Mouse (Mus musculus): Measurements from ENCODE around the gene Olfr243.
"Not testable (repeated sequence)": the region's sequence is repeated elsewhere in the genome, so short reads cannot be mapped to it uniquely, and the experiment has no call there.

Olfr243 gene

GRCm38 (mm10) chr7:103714371-103714770 lies at the start of gene Olfr243:
Gene Olfr243 (plus strand): TSS chr7:103714671.
- no peak for DNase-seq (ENCODE audit: extremely low spot score)

DNA sequence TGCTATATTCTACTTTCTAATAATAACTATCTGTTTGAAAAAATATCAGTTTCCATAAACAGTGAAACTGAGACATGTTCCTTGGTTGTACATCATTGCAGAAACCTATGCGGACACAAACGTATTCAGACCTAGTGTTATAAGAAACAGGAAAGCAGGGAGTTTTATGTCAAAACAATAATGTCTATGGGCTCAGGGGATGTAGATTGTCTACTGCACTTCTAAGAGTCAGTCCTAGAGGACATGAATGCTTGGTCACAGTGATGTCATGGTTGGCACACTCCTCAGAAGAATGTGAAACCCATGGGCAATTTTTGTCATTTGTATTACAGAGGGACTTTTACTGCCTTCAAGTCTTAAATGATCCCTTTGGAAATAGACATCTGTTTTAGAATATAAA lies 43.4 kb upstream of the Olfr243 start, which contains the start of gene Olfr624:
Gene Olfr624 (minus strand): TSS at position 101 of the 400 bp plus-strand sequence.
- no peak for DNase-seq (ENCODE audit: extremely low spot score)

GRCm38 (mm10) chr7:103682420-103682819 lies 32.1 kb upstream of the Olfr243 start, which contains the start of gene Olfr625-ps1:
Gene Olfr625-ps1 (plus strand): TSS chr7:103682720.
- DNase-seq (ENCODE audit: extremely low spot score): no peak

- no peak for DNase-seq (ENCODE audit: extremely low spot score)
These were observed 15.0 kb upstream of the Olfr243 start for GRCm38 (mm10) chr7:103699469-103699868.

GRCm38 (mm10) chr7:103712024-103712423 lies 2.4 kb upstream of the Olfr243 start:
- DNase-seq (ENCODE audit: extremely low spot score): peak; percentile 1

GRCm38 (mm10) chr7:103716398-103716797 lies 1.9 kb downstream of the Olfr243 start:
- not testable (repeated sequence) for DNase-seq (ENCODE audit: extremely low spot score)

DNA sequence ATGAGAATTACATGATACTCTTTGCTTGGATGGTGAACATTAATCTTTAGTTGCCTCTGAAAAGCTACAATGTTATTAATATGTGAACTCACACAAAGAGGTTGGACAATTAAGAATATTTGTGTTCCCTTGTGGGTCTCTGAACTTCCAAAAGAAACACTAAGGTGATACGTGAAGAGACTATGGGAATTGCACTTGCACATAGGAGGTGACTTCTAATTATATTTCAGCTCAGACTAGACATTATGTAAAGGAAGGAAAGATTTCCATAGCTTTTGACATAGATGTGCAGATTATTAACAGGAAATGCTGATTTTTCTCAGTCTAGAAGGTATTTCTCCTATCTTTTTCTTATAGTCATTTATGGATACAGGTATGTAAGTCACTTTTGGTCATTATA lies 15.6 kb downstream of the Olfr243 start, which contains the start of gene Olfr628:
Gene Olfr628 (plus strand): TSS at position 301 of the 400 bp plus-strand sequence.
- DNase-seq (ENCODE audit: extremely low spot score): no peak

DNA sequence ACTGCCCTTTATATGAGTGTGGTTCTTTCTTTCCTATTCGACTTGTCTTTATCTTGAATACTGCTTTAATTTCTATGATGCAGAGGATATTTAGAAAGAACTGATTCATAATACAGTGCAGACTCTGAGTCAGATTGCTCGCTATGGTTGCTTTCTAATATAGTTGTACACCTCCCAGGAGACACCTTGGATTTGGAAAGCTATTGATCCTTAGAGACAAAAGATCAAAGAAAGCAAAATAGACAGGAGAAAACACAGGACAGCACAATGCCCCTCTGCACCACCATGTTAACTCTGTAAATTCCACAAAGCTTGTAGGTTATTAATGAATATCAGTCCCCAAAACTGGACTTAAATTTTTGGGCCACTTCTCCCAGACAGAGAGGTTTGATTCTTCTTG lies 30.4 kb downstream of the Olfr243 start, which contains the start of gene Olfr629:
Gene Olfr629 (minus strand): TSS at position 101 of the 400 bp plus-strand sequence.
- no peak for DNase-seq (ENCODE audit: extremely low spot score)

GRCm38 (mm10) chr7:103757233-103757632 lies 42.8 kb downstream of the Olfr243 start, which contains the start of gene Olfr630:
Gene Olfr630 (minus strand): TSS chr7:103757333.
- DNase-seq (ENCODE audit: extremely low spot score): no peak

- DNase-seq (ENCODE audit: extremely low spot score): not testable (repeated sequence)
These were observed 47.7 kb downstream of the Olfr243 start for GRCm38 (mm10) chr7:103762212-103762611.

GRCm38 (mm10) chr7:103767687-103768086 lies 53.2 kb downstream of the Olfr243 start:
- DNase-seq (ENCODE audit: extremely low spot score): not testable (repeated sequence)
